14 mouse cellular contexts compared by ENCODE assay signal in the genomic region with DNA sequence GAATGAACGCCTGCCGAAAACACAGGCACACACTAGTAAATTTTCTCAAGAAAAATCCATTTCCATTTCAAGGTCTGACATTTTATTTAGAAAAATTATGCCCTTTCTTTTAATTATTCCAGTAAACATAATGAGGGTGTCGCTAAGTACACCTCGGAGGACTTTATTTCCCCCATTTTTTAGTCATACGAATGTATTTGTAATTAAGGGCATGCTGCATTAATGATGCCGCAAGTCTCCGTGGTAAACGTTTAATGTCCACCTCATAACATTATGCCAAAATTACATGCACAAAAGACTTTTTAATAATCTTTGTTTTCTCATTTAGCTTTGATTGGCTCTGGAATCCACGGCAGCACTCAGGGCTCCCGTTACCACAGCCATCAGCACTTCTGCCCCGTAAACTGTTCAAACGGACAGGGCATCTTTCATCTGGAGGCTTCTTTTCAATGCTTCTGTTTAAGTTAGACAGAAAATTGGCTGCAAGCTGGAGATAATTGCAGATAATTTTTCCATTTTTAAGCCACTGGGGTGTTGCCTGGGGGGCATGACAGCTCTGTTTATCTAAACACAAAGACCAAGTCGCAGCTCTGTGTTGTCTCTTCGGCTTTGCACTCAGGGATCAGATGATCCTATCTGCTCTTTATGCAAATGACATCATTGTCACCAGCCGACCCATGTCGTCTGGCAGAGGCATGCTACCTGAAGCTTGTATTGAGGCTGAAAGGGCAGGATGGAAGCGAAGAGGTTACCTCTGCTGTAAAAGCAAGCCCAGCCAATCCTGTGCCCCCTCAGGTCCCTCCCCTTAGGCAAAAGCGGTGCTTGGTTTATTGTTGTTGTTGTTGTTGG. TPM values are rescaled to one million over a fixed set of nuclear protein-coding genes. Genes with fewer than 3 reads are reported as not detected.
DNase-seq lines count a peak whose midpoint lies in the region; ATAC-seq lines count a peak whose summit lies in the region.
"Had no signal": no experiment of that assay in that cellular context is flagged by ENCODE, and none has a peak within 500 bp of the region (broad histone marks: within the 10 kb centered on the region; RNA-seq: fewer than 3 reads in every experiment).

No protein-coding gene starts in this region.

- H3K27ac ChIP-seq in hindbrain, embryonic 15.5 days (replicated peaks), result peak overlapping the region; percentile 61
- peak overlapping the region; percentile 56; the same call in 1 of the 2 replicates for H3K27ac ChIP-seq in neural tube, embryonic 15.5 days (replicated peaks)
- H3K27ac ChIP-seq: liver, embryonic 12.5 days had no signal

- peak; percentile 77 for ATAC-seq in hindbrain, embryonic 15.5 days (ENCODE audit: low FRiP score, low read depth)
- ATAC-seq in neural tube, embryonic 15.5 days (ENCODE audit: low FRiP score), result peak; percentile 78
- ATAC-seq: liver, embryonic 12.5 days; lung, postnatal 0 days had no signal

- H3K36me3 ChIP-seq in hindbrain, embryonic 15.5 days, result no peaks in the 10 kb centered on the region
- no peaks in the 10 kb centered on the region for H3K36me3 ChIP-seq in neural tube, embryonic 15.5 days
- H3K36me3 ChIP-seq: liver, embryonic 12.5 days had no signal

- no peaks in the 10 kb centered on the region for H3K9me3 ChIP-seq in hindbrain, embryonic 15.5 days
- H3K9me3 ChIP-seq in neural tube, embryonic 15.5 days (replicated peaks), result no peaks in the 10 kb centered on the region
- H3K9me3 ChIP-seq: liver, embryonic 12.5 days had no signal

- no peaks in the 10 kb centered on the region for H3K27me3 ChIP-seq in hindbrain, embryonic 15.5 days
- no peaks in the 10 kb centered on the region for H3K27me3 ChIP-seq in neural tube, embryonic 15.5 days (replicated peaks)
- H3K27me3 ChIP-seq: liver, embryonic 12.5 days had no signal

- DNase-seq in embryo, embryonic 10 days (ENCODE audit: low spot score), result peak; percentile 8
- no peak for DNase-seq in embryo, embryonic 10.5 days (ENCODE audit: low spot score)
- DNase-seq in left cerebral cortex, postnatal 4 days, result peak; percentile 7
- DNase-seq in left cerebral cortex, adult 9 months (ENCODE audit: low spot score in 2 of 2), result no peak
- DNase-seq in frontal cortex, postnatal 25 days (ENCODE audit: low spot score in 2 of 2), result no peak
- no peak for DNase-seq in right cerebral cortex, postnatal 10 days (ENCODE audit: low spot score in 2 of 2)
- DNase-seq: adrenal gland, adult 2 months; gastrocnemius, postnatal 14 days; kidney, adult 2 months had no signal

- H3K4me3 ChIP-seq in hindbrain, embryonic 15.5 days, result peak overlapping the region; percentile 25
- H3K4me3 ChIP-seq in neural tube, embryonic 15.5 days (replicated peaks), result peak overlapping the region; percentile 30
- H3K4me3 ChIP-seq: erythroblast, embryonic 14.5 days; liver, embryonic 12.5 days had no signal

- WGBS in hindbrain, embryonic 15.5 days, result 30% methylated on average over 18 of the region's 18 CpGs
- WGBS in neural tube, embryonic 15.5 days, result 26% methylated on average over 18 of the region's 18 CpGs

- peaks cover 18% of the 10 kb centered on the region for H3K4me1 ChIP-seq in hindbrain, embryonic 15.5 days (replicated peaks)
- peaks cover 11% of the 10 kb centered on the region for H3K4me1 ChIP-seq in neural tube, embryonic 15.5 days
- H3K4me1 ChIP-seq: liver, embryonic 12.5 days had no signal

- peak overlapping the region; percentile 52 for H3K4me2 ChIP-seq in hindbrain, embryonic 15.5 days
- peak overlapping the region; percentile 51 for H3K4me2 ChIP-seq in neural tube, embryonic 15.5 days
- H3K4me2 ChIP-seq: liver, embryonic 12.5 days had no signal

- H3K9ac ChIP-seq in hindbrain, embryonic 15.5 days, result peak overlapping the region; percentile 31; the same call in 1 of the 2 replicates
- peak overlapping the region; percentile 28; the same call in 1 of the 2 replicates for H3K9ac ChIP-seq in neural tube, embryonic 15.5 days (replicated peaks)
- H3K9ac ChIP-seq: liver, embryonic 12.5 days had no signal

- intact Hi-C loops in left cerebral cortex, postnatal 4 days (cut with DNase I), result no loop called here

RNA-seq across cellular contexts. Expression of a gene that starts 12.5 kb away (rescaled TPM):
- 10 to 100 TPM; 17.9 to 24.3 TPM for total RNA-seq in left cerebral cortex, postnatal 4 days (2021)
- 18.9 and 21.8 TPM in 2 replicates for polyA plus RNA-seq in hindbrain, embryonic 15.5 days (2015; fragmentation: Nextera tagmentation; extraction: Ambion mirVana)
- 20.9 and 25.4 TPM in 2 replicates for polyA plus RNA-seq in neural tube, embryonic 15.5 days (2015; fragmentation: Nextera tagmentation; extraction: Ambion mirVana)
- polyA plus RNA-seq: erythroblast, embryonic 14.5 days had no signal

Comparison
In these comparisons a context has a peak if more than half of its experiments do, and no peak if none do; other contexts are left out.
1. DNase-seq: peak in embryo, embryonic 10 days (single experiment) and left cerebral cortex, postnatal 4 days (single experiment); none in embryo, embryonic 10.5 days (single experiment), left cerebral cortex, adult 9 months (0 of 2), frontal cortex, postnatal 25 days (0 of 2) and right cerebral cortex, postnatal 10 days (0 of 2).